Mouse (Mus musculus) lung, postnatal 0 days (tissue): ENCODE data around the gene Sf3b6.

Experiments
- CTCF ChIP-seq: IDR thresholded peaks from 2 replicates; pipeline ENCODE4 v1.5.1; 2016; ENCODE audit warnings: antibody characterized with exemption, mild to moderate bottlenecking
- EP300 ChIP-seq: IDR thresholded peaks from 2 replicates; pipeline ENCODE4 v1.6.1; 2016; ENCODE audit warnings: antibody characterized with exemption, mild to moderate bottlenecking, control low read depth

DNA sequence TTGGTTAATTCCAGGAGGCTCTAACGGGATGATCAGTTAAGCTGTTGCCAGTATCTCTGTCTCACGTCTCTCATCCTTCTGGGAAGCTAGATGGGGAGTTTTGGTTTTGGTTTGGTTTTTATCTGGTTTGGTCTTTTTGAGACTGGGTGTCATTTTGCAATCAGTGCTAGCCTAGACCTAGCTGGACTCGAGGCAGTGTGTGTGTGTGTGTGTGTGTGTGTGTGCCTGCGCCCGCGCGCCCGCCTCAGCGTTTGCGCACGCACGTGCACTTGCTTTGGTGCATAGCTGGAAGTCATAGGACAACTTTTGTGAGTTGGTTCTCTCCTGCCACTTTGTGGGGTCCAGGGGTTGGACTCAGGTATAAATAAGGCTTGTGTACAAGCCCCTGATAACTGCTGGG is 26.4 kb downstream of the Sf3b6 start:
- no peak for TF ChIP-seq CTCF
- TF ChIP-seq EP300 = no peak
